Mouse (Mus musculus): ENCODE data around the gene Ropn1. TPM values are rescaled to one million over a fixed set of nuclear protein-coding genes. Genes with fewer than 3 reads are reported as not detected.
A peak's percentile ranks its signal among the peaks of the same experiment; 100 is the strongest.
"Not testable (repeated sequence)": the region's sequence is repeated elsewhere in the genome, so short reads cannot be mapped to it uniquely, and the experiment has no call there.

The Ropn1 gene
- total RNA-seq (2021), result not detected
- long read RNA-seq, experiment 1, result 0 reads
- long read RNA-seq, experiment 2, result 0 reads

DNA sequence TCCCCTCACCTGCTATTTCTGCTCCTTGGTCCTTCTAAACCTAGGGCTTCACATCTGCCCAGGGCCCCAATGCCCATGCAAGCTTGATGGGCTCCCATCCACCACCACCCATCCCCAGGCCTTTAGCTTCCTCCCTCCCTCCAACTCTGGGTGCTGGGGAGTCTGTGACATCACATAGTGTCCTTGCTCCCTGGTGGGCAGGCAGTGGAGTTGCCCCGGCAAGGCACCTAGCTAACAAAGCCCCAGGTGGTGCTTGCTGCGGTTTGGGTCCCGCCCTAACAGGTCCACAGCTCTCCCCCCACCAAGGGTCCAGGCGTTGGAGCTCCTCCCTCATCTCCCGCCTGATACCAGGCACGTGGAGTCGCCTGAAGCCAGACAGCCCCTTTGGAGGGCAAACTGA is at the start of gene Ropn1:
Ropn1 (plus strand) TSS at position 301 of the 400 bp plus-strand sequence.
- intact Hi-C loops (cut with DNase I), result no loop called here
- DNase-seq (ENCODE audit: extremely low spot score in 1 of 2, low spot score in 2 of 2), result no peak
- Histone ChIP-seq H3K4me3 (no peak within 1 kb of the TSS), H3K27ac (no peak within 1 kb of the TSS)
- TF ChIP-seq CTCF (IDR thresholded peaks at IDR 0.05), result no peak

DNA sequence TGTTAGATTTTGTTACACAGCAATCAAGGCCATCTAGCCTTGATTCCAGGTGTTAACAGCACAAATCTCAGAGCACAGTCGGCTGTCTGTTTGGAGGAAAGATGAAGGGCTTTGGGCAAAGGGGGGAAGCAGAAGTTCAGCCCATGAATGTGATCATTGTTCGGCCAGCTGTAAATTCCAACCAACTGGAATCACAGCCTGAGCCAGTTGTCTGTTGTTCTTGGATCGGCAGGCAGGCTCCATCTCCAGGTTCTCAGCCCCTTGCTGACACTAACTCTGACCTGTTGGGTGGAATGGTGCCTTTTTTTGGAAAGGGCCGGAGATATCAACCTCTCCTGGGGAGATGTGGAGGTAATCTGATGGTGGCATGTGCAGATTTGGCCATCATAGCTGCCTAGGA is 47.8 kb upstream of the Ropn1 start:
- intact Hi-C loops (cut with DNase I), result loop anchor here (2.0 kb wide), 1 partner anchor 65 kb away; no protein-coding TSS in a partner anchor
- DNase-seq (ENCODE audit: extremely low spot score in 1 of 2, low spot score in 2 of 2), result no peak
- H3K4me3 ChIP-seq, result no peak overlapping the region
- TF ChIP-seq CTCF (IDR thresholded peaks at IDR 0.05), result no peak
- no peak overlapping the region for H3K27ac ChIP-seq

DNA sequence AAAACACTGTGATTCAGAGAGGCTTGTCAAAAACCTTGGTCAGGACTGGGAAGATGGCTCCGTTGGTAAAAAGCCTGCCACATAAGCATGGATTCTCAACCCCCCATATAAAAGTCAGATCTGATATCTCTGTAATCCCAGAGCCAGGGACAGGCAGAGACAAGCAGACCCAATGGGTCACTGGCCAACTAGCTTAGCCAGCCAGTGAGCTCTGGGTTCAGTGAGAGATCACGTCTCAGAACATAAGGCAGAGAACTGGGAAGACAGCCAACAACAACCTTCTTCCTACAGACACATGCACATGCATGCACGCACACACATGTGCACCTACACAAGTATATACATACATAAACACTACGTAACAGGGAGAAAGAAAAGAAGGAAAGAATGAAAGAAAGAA is 46.6 kb upstream of the Ropn1 start:
- TF ChIP-seq CTCF (IDR thresholded peaks at IDR 0.05), result no peak
- H3K4me3 ChIP-seq, result no peak overlapping the region
- no peak overlapping the region for H3K27ac ChIP-seq
- intact Hi-C loops (cut with DNase I), result loop anchor here (2.0 kb wide), 1 partner anchor 66 kb away; no protein-coding TSS in a partner anchor
- DNase-seq (ENCODE audit: extremely low spot score in 1 of 2, low spot score in 2 of 2), result no peak

DNA sequence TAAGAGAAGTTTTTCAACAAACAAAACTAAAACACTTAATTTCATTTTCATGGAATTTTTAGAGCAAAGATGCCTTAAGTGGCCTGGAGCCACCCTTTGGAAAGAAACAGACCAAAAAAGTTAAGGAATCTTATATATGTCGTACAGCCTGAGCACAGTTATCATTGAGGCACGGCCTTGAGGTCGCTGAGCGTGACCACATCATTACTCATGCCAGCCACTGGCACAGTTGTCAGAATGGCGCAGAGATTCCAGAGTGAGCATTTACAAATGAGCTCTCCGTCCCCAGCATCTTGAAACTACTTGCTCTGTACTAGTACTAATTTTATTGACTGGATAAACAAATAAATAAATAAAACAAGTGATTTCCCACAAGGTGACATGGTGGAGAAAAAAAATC is 45.9 kb upstream of the Ropn1 start:
- no peak for DNase-seq (ENCODE audit: extremely low spot score in 1 of 2, low spot score in 2 of 2)
- no peak for TF ChIP-seq CTCF (IDR thresholded peaks at IDR 0.05)
- intact Hi-C loops (cut with DNase I), result loop anchor here (2.0 kb wide), 2 partner anchors 67 to 73 kb away; no protein-coding TSS in a partner anchor
- no peak overlapping the region for H3K4me3 ChIP-seq
- H3K27ac ChIP-seq, result no peak overlapping the region

DNA sequence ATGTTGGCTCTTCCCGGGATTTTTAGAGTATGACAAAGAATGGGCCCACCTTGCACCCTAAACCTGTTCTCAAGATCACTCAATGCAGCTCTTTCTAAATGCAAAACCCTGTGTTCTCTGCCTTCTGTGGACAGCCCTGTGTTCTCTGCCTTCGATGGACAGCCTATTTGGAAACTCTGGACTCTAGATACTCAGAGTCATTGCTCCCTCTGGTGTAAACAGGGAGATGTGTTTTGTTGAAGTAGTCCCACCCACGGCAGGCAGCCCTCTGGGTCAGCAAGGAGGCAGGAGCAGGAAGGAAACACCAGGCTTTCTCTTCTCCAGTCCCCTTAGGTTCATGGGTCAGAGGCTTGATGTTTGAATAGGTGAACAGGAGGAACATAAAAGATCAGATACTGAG is 44.0 kb upstream of the Ropn1 start:
- no peak overlapping the region for H3K27ac ChIP-seq
- TF ChIP-seq CTCF (IDR thresholded peaks at IDR 0.05), result peak; percentile 46
- no peak for DNase-seq (ENCODE audit: extremely low spot score in 1 of 2, low spot score in 2 of 2)
- H3K4me3 ChIP-seq, result no peak overlapping the region
- intact Hi-C loops (cut with DNase I), result loop anchor here (2.0 kb wide), 1 partner anchor 75 kb away; no protein-coding TSS in a partner anchor

DNA sequence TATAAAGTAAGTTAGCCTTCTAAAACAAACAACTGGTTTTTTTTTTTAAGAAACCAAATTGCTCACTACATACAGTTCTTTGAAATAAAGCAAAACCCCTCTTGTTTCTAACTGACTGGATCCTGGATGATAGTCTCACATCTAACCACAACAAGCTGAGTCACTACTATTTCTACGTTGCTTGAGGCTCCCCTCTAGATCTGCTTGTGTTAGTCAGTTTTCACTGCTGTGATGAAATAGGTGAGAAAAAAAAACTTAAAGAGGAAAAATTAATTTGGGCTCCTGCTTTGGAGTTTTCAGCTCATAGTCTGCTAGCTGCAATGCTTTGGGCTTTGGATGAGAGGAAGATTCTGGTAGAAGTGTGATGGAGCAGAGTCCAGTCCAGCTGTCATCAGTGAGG is 39.6 kb upstream of the Ropn1 start:
- TF ChIP-seq CTCF (IDR thresholded peaks at IDR 0.05), result no peak
- Histone ChIP-seq H3K27ac (no peak overlapping the region), H3K4me3 (no peak overlapping the region)
- intact Hi-C loops (cut with DNase I), result no loop called here
- DNase-seq (ENCODE audit: extremely low spot score in 1 of 2, low spot score in 2 of 2), result no peak

DNA sequence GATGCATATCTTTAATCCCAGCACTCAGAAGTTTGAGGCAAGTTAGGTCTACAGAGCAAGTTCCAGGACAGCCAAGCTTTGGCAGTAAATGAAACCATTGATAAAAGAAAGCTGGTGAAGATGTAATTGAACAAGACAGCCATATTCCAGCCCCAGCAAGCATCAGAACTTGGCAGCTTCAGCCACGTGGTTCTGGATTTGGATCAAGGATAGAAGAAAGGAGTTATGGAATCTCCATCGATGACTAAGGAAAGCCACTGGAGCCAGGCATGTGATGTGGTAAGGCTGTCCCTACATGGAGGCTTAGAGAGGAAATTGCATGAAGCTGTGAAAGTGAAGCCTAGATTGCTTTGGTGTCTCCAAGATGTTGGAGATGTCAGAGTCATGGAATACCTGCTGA is 35.7 kb upstream of the Ropn1 start:
- TF ChIP-seq CTCF (IDR thresholded peaks at IDR 0.05), result no peak
- intact Hi-C loops (cut with DNase I), result no loop called here
- no peak for DNase-seq (ENCODE audit: extremely low spot score in 1 of 2, low spot score in 2 of 2)
- no peak overlapping the region for H3K27ac ChIP-seq
- no peak overlapping the region for H3K4me3 ChIP-seq

DNA sequence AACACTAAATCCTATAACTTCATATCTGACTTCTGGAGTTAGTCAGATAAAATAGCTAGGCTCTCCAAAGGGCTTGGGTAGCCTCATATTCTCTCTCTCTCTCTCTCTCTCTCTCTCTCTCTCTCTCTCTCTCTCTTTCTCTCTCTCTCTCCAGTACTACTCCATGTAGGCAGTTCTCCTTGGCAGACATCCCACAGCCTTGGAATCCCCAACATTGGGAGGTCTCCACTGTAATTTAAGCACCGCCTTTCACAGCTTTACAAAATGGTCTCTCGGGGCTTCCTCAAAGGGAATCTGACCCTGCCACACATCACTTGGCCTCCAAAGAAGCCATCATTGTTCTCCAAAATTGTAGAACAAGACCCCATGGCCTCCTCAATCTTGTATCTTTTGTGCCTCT is 22.1 kb upstream of the Ropn1 start:
- TF ChIP-seq CTCF (IDR thresholded peaks at IDR 0.05), result no peak
- Histone ChIP-seq H3K4me3 (no peak overlapping the region), H3K27ac (peak overlapping the region; percentile 83)
- intact Hi-C loops (cut with DNase I), result loop anchor here (5.0 kb wide), 1 partner anchor 55 kb away; the partner anchor contains the start of gene Kalrn
- no peak for DNase-seq (ENCODE audit: extremely low spot score in 1 of 2, low spot score in 2 of 2)

DNA sequence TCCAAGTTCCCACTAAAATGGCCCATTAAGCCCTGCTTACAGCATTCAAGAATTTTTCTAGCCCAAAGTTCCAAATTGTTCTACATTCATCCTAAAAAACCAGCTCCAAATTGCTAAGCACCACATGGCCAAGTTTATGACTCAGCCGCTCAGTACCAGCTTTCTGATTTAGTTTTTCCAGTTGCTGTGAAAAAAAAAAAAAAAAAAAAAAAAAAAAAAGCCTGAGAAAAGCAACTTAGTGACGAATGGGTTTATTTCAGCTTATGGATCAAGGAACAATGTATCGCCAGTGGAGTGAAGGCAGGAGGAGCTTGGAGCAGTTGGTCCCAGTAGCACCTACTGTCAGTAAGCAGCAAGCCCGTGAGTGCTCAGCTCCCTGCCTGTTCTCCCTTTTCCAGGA is 21.3 kb upstream of the Ropn1 start:
- no peak for TF ChIP-seq CTCF (IDR thresholded peaks at IDR 0.05)
- intact Hi-C loops (cut with DNase I), result loop anchor here (5.0 kb wide), 1 partner anchor 56 kb away; the partner anchor contains the start of gene Kalrn
- peak overlapping the region; percentile 83 for H3K27ac ChIP-seq
- no peak overlapping the region for H3K4me3 ChIP-seq
- DNase-seq (ENCODE audit: extremely low spot score in 1 of 2, low spot score in 2 of 2), result peak; percentile 23 to 30

DNA sequence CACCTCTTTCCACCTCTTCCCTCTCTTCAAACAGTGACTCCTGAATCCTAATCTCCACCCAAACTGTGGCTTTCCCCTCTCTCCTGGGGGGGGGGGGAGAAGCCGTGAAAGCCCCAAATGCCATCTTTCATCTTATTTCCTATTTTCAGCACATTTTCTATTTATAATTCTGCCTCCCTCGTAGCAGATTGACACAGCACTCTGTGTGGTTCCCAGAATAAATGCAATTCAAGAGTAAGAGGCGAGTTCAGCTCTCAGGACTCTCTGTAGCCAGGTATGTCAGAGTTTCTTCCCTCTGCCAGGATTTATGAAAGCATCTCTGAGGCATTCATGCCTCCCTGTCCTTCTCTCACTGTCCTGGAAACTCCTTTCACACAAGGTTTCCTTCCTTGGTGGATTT is 14.2 kb upstream of the Ropn1 start:
- no peak for TF ChIP-seq CTCF (IDR thresholded peaks at IDR 0.05)
- Histone ChIP-seq H3K4me3 (no peak overlapping the region), H3K27ac (peak overlapping the region; percentile 33; the same call in 1 of the 2 replicates)
- intact Hi-C loops (cut with DNase I), result no loop called here
- DNase-seq (ENCODE audit: extremely low spot score in 1 of 2, low spot score in 2 of 2), result no peak

DNA sequence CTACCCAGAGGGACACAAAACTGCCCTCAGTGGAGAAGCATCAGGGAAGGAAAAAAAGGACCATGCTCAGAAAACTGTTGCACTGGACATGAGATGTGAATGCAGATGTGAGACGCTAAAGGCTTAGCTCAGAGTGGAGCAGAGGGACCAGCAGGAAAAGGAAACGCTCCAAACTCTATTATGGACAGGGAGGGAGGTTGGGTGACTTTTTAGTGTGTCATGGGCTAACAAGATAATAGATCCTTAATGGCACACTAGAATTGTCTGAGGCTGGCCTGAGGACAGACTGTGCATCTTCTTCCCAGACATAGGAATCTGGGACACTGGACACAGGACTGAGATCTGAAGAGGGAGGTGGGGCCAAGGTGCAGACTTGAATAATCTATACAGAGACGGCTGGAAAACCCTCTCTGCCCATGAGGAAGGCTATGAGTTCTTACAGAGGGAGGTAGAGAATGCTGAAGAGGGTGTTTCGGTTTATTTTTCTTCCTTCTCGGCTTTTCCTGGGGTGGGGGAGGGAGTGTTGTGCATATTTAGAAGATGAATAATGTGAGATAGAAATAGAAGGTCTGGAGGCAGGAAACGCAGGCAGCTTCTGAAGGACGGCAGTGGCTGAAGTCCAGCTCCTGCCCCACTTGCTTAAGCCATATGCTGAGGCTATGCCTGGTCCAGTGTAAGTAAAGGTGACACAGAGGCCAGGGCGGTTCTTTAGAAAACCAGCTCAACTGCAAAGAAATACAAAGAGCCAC is 6.0 kb upstream of the Ropn1 start:
- peak; percentile 22 to 58 for DNase-seq (ENCODE audit: extremely low spot score in 1 of 2, low spot score in 2 of 2)
- Histone ChIP-seq H3K4me3 (no peak overlapping the region), H3K27ac (peak overlapping the region; percentile 79)
- no peak for TF ChIP-seq CTCF (IDR thresholded peaks at IDR 0.05)
- intact Hi-C loops (cut with DNase I), result loop anchor here (5.0 kb wide), 1 partner anchor 71 kb away; the partner anchor contains the start of gene Kalrn

DNA sequence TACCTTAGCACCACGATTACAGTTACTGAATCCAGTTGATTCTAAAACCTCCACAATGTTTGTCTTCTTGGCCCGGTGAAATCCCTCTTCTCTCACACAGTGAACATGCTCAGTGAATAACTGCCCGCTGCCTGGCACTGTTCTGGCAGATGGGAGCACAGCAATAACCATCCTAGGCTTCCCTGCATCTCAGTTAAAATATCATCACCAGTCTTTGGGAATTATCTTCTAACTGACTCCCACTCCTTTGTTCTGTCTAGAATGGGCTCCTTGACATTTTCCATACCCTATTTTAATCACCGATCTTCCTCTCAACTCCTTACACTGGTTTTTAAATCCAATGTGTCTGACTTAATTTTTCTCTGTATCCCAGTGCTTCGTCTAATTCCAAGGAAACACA is 3.3 kb downstream of the Ropn1 start:
- intact Hi-C loops (cut with DNase I), result no loop called here
- no peak for TF ChIP-seq CTCF (IDR thresholded peaks at IDR 0.05)
- Histone ChIP-seq H3K27ac (peak overlapping the region; percentile 3; the same call in 1 of the 2 replicates), H3K4me3 (no peak overlapping the region)
- no peak for DNase-seq (ENCODE audit: extremely low spot score in 1 of 2, low spot score in 2 of 2)

DNA sequence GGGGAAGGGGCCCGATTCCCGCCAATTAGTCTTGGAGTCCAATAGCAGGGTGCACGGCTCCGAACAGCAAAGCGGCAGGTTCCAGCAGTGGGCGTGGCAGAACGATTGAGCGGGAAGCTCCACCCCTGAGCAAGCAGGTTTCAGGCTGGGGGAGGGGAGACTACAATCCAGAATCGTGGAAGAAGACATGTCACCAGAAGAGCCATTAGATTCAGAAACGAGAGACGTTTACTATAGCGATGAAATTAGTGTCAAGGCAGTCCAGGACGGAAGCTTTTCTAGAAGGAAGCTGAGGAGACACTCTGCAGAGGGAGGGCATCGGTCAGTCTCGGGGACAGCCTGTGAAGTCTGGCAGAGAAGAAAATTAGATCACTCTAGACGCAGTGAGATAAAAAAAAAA is 7.8 kb downstream of the Ropn1 start:
- DNase-seq (ENCODE audit: extremely low spot score in 1 of 2, low spot score in 2 of 2); intact Hi-C loops (cut with DNase I): not testable (repeated sequence)
- H3K4me3 ChIP-seq, result peak overlapping the region; percentile 38
- peak overlapping the region; percentile 47; the same call in 1 of the 2 replicates for H3K27ac ChIP-seq
